Mouse (Mus musculus): ENCODE data around the gene Prcd. TPM values are rescaled to one million over a fixed set of nuclear protein-coding genes. Genes with fewer than 3 reads are reported as not detected.
A peak's percentile ranks its signal among the peaks of the same experiment; 100 is the strongest.
"Not testable (repeated sequence)": the region's sequence is repeated elsewhere in the genome, so short reads cannot be mapped to it uniquely, and the experiment has no call there.

The Prcd gene
- polyA plus RNA-seq (2016; fragmentation: Nextera tagmentation; extraction: Ambion mirVana): 0.45 and 0.63 TPM in 2 replicates

DNA sequence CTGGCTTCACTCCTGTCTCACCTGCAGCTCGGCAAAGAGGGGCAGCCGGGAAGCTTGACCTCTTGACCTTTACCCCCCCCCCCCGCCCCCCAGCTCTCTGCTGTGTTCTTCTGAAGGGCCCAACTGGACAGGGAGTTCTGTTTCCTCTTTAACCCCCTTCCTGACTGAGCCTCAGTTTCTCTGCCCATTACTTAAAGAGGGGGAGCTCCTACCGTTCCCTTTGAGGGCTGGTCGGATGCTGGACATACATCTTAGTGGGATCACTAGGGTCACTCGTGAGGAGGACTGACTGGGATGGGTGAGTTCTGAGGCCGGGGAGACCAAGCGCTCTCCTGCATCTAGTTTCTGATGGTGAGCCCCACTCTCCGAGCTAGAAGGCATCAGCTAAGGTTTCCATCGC, at the start of gene Prcd:
Gene Prcd, plus strand, starts transcription at position 301 of the 400 bp plus-strand sequence.
- peaks cover 48% of the 10 kb centered on the region for H3K4me1 ChIP-seq (replicated peaks)
- peaks cover 42% of the 10 kb centered on the region for H3K27me3 ChIP-seq
- WGBS: 3% methylated on average over 10 of the region's 10 CpGs
- no peaks in the 10 kb centered on the region for H3K36me3 ChIP-seq
- peak within 1 kb of the TSS; percentile 52 for H3K4me3 ChIP-seq (replicated peaks)
- H3K27ac ChIP-seq: no peak within 1 kb of the TSS
- H3K4me2 ChIP-seq: peak within 1 kb of the TSS; percentile 97
- no peak for ATAC-seq (ENCODE audit: insufficient number of reproducible peaks, insufficient read depth, low FRiP score, low TSS enrichment, low read depth)
- peak within 1 kb of the TSS; percentile 68 for H3K9ac ChIP-seq (replicated peaks)
- H3K9me3 ChIP-seq: no peaks in the 10 kb centered on the region

DNA sequence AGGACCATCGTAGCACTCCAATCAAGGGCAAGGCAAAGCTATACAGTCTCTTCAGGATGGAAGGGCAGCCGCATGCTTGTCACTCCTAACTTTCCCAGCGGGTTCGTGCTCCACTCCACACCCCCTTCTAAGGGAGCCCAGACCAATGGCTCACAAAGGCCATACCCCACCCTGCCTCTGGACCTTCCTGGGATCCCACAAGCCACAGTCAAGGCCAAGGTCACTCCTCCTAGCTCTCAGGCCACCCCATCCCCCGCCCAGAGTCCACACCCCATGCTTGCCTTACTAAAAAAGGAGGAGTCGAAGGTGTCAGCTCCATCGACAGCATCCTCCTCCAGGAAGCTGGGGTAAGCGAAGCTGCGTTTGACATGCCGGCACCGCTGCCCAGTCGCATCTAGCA, 49.2 kb upstream of the Prcd start:
- no peak for ATAC-seq (ENCODE audit: insufficient number of reproducible peaks, insufficient read depth, low FRiP score, low TSS enrichment, low read depth)
- no peak overlapping the region for H3K9ac ChIP-seq (replicated peaks)
- H3K27ac ChIP-seq: no peak overlapping the region
- H3K4me3 ChIP-seq (replicated peaks): no peak overlapping the region
- 88% methylated on average over 12 of the region's 12 CpGs for WGBS
- no peaks in the 10 kb centered on the region for H3K27me3 ChIP-seq
- H3K36me3 ChIP-seq: peaks cover 47% of the 10 kb centered on the region
- no peak overlapping the region for H3K4me2 ChIP-seq
- peaks cover 14% of the 10 kb centered on the region for H3K4me1 ChIP-seq (replicated peaks)
- H3K9me3 ChIP-seq: no peaks in the 10 kb centered on the region

GRCm38 (mm10) chr11:116607717-116608116, 45.6 kb upstream of the Prcd start:
- no peak for ATAC-seq (ENCODE audit: insufficient number of reproducible peaks, insufficient read depth, low FRiP score, low TSS enrichment, low read depth)
- no peak overlapping the region for H3K4me3 ChIP-seq (replicated peaks)
- peaks cover 23% of the 10 kb centered on the region for H3K36me3 ChIP-seq
- peaks cover 14% of the 10 kb centered on the region for H3K4me1 ChIP-seq (replicated peaks)
- WGBS: 83% methylated on average over 3 of the region's 3 CpGs
- no peaks in the 10 kb centered on the region for H3K27me3 ChIP-seq
- no peaks in the 10 kb centered on the region for H3K9me3 ChIP-seq
- no peak overlapping the region for H3K27ac ChIP-seq
- H3K9ac ChIP-seq (replicated peaks): no peak overlapping the region
- no peak overlapping the region for H3K4me2 ChIP-seq

GRCm38 (mm10) chr11:116609965-116610630, 43.2 kb upstream of the Prcd start:
- Histone ChIP-seq H3K9ac (replicated peaks) (no peak overlapping the region), H3K36me3 (0 out of 2 replicates have a peak, but pooled peaks cover 4% of the 10 kb centered on the region), H3K27ac (no peak overlapping the region), H3K4me2 (no peak overlapping the region), H3K4me3 (replicated peaks) (no peak overlapping the region), H3K27me3 (no peaks in the 10 kb centered on the region), H3K9me3 (no peaks in the 10 kb centered on the region), H3K4me1 (replicated peaks) (peaks cover 14% of the 10 kb centered on the region)
- ATAC-seq (ENCODE audit: insufficient number of reproducible peaks, insufficient read depth, low FRiP score, low TSS enrichment, low read depth): no peak
- 73% methylated on average over 15 of the region's 15 CpGs for WGBS

DNA sequence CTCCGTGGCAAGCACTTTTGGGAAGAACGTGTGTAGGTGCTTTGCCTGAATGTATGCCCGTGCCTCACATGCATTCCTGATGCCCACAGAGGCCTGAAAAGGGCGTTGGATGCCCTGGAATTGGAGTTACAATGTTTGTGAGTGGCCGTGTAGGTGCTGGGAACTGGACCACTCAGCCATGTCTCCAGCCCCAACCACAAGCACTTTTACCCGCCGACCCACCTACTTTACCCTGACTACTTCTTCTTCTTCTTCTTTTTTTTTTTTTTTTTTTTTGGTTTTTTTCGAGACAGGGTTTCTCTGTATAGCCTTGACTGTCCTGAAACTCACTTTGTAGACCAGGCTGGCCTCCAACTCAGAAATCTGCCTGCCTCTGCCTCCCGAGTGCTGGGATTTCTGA, 42.2 kb upstream of the Prcd start:
- H3K27me3 ChIP-seq; H3K4me3 ChIP-seq (replicated peaks); H3K9ac ChIP-seq (replicated peaks); ATAC-seq (ENCODE audit: insufficient number of reproducible peaks, insufficient read depth, low FRiP score, low TSS enrichment, low read depth); H3K27ac ChIP-seq; H3K9me3 ChIP-seq; H3K36me3 ChIP-seq; H3K4me2 ChIP-seq: not testable (repeated sequence)
- WGBS: 92% methylated on average over 8 of the region's 9 CpGs
- H3K4me1 ChIP-seq (replicated peaks): peaks cover 20% of the 10 kb centered on the region

DNA sequence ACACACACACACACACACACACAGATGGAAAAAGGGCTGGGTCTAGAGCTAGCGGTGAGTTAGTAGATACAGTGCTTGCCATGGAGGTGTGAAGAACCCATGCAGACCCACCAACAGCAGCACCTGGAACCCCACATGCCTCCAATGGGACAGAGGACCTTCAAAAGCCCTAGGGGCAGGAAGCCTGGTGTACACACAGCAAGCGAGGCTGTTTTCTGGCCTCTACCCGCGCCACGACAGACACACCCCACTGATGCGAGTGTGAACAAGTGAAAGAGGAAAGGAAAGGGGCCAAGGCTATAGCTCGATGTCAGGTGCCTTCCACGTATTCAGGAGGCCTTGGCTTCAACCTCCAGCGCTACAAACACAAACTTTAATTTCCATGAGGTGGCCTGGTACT, 41.5 kb upstream of the Prcd start:
- H3K4me2 ChIP-seq: no peak overlapping the region
- no peaks in the 10 kb centered on the region for H3K9me3 ChIP-seq
- no peak overlapping the region for H3K27ac ChIP-seq
- 92% methylated on average over 9 of the region's 9 CpGs for WGBS
- ATAC-seq (ENCODE audit: insufficient number of reproducible peaks, insufficient read depth, low FRiP score, low TSS enrichment, low read depth): no peak
- no peaks in the 10 kb centered on the region for H3K36me3 ChIP-seq
- H3K4me1 ChIP-seq (replicated peaks): peaks cover 20% of the 10 kb centered on the region
- no peak overlapping the region for H3K9ac ChIP-seq (replicated peaks)
- H3K27me3 ChIP-seq: no peaks in the 10 kb centered on the region
- no peak overlapping the region for H3K4me3 ChIP-seq (replicated peaks)

DNA sequence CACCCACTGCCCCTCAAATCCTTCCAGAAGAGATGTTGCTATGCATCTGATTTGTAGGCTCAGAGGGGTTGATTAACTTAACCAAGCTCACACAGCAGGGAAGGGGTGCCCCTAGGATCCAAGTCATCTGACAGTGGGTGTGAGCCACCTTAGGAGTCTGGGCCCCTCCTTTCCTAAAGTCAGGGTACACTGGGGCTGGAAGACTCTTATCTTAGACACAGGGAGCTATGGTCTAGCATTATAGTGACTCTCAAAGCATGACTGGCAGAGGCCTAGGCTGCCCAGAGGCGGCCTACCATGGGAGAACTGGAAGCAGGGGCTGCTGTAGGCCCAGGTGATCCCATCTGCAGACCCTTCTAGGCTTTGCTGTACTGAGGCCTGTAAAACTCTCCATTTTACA, 40.8 kb upstream of the Prcd start:
- Histone ChIP-seq H3K9me3 (no peaks in the 10 kb centered on the region), H3K4me1 (replicated peaks) (peaks cover 19% of the 10 kb centered on the region), H3K27me3 (no peaks in the 10 kb centered on the region), H3K4me3 (replicated peaks) (no peak overlapping the region), H3K27ac (no peak overlapping the region), H3K36me3 (no peaks in the 10 kb centered on the region), H3K9ac (replicated peaks) (no peak overlapping the region), H3K4me2 (no peak overlapping the region)
- WGBS: 91% methylated on average over 1 of the region's 1 CpGs
- ATAC-seq (ENCODE audit: insufficient number of reproducible peaks, insufficient read depth, low FRiP score, low TSS enrichment, low read depth): no peak

DNA sequence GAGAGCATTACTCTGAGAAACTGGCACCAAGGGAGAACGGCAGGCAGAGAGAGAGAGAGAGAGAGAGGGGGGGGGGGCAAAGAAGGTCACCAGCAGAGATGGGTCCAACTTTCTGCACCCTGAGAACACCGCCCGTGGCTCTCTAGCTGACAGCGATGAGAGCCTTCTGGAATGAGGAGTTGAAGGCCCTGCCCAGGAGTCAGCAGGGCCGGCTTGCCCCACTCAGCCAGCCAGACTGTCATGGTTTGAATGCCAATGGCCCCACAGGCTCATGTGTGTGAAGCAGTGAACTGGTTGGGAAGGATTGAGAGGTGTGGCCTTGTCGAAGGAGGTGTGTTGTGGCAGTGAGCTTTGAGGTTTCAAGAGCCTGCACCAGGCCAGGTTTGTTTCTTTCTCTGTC, 40.1 kb upstream of the Prcd start:
- no peaks in the 10 kb centered on the region for H3K36me3 ChIP-seq
- WGBS: 94% methylated on average over 6 of the region's 6 CpGs
- H3K4me2 ChIP-seq: no peak overlapping the region
- peaks cover 25% of the 10 kb centered on the region for H3K4me1 ChIP-seq (replicated peaks)
- no peak for ATAC-seq (ENCODE audit: insufficient number of reproducible peaks, insufficient read depth, low FRiP score, low TSS enrichment, low read depth)
- no peak overlapping the region for H3K27ac ChIP-seq
- H3K9ac ChIP-seq (replicated peaks): no peak overlapping the region
- H3K9me3 ChIP-seq: no peaks in the 10 kb centered on the region
- H3K27me3 ChIP-seq: 0 out of 2 replicates have a peak, but pooled peaks cover 5% of the 10 kb centered on the region
- H3K4me3 ChIP-seq (replicated peaks): no peak overlapping the region

DNA sequence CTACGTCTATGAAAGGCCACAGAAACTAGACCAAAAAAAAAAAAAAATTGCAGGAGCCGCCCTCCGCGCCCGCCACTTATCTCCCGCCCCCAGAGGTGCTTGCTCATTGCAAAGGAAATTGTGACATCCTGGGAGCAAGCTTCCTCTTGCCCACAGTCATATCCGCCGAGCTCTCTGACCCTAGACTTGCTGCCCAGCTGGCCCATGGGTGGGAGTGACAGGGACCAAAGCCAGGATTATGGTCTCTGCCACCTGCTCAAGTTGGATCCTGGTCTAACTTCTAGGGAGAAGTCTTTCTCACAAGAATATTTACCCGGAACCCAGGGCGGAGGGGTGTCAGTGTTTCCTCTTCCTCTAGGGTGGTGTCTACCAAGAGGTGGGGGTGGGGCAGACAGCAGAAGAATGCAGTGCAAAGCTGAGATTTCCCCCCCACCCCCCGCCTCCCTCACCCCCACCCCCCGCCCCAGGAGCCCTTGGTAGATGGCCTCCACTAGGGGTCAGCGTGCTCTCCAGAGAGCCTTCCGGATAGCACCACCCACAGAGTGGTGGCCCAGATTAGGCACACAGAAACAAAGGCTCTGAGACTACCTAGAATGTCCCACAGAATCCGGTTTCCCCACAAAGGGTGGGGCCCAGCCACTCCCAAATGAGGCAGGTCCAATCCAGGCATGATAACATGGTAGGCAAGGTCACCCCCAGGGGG, 37.4 kb upstream of the Prcd start:
- WGBS: 58% methylated on average over 15 of the region's 15 CpGs
- ATAC-seq (ENCODE audit: insufficient number of reproducible peaks, insufficient read depth, low FRiP score, low TSS enrichment, low read depth): no peak

GRCm38 (mm10) chr11:116616438-116617118, 36.8 kb upstream of the Prcd start:
- Histone ChIP-seq H3K27ac (no peak overlapping the region), H3K4me3 (replicated peaks) (no peak overlapping the region), H3K4me1 (replicated peaks) (peaks cover 57% of the 10 kb centered on the region), H3K9ac (replicated peaks) (no peak overlapping the region), H3K9me3 (no peaks in the 10 kb centered on the region), H3K36me3 (no peaks in the 10 kb centered on the region), H3K27me3 (0 out of 2 replicates have a peak, but pooled peaks cover 5% of the 10 kb centered on the region), H3K4me2 (no peak overlapping the region)
- no peak for ATAC-seq (ENCODE audit: insufficient number of reproducible peaks, insufficient read depth, low FRiP score, low TSS enrichment, low read depth)
- WGBS: 60% methylated on average over 10 of the region's 10 CpGs

More for the DNA sequence above, 37.4 kb upstream of the Prcd start:
- Histone ChIP-seq H3K9me3 (no peaks in the 10 kb centered on the region), H3K36me3 (no peaks in the 10 kb centered on the region), H3K4me1 (replicated peaks) (peaks cover 50% of the 10 kb centered on the region), H3K4me3 (replicated peaks) (no peak overlapping the region), H3K4me2 (no peak overlapping the region), H3K9ac (replicated peaks) (no peak overlapping the region), H3K27ac (0 out of 2 replicates have a peak overlapping the region, but pooled peaks have one; percentile 17), H3K27me3 (0 out of 2 replicates have a peak, but pooled peaks cover 5% of the 10 kb centered on the region)

DNA sequence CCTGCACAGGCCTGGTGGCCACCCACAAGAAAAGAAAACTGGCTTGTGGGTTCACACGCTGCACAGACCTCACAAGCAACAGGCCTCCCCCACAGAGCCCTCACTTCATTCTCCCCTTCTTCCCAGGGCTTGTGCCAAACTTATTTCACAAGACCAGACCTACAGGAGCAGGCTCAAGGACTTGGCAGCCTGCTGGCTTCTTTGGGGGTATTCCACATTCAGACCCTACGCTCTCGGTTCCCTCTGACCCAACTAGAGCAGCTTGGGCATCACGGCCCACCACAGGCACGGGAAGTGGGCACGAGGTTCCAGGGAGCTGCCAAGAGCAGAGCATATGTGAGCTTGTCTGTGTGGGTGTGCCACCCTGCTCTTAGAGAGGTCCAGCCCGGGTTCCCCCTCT, 35.7 kb upstream of the Prcd start:
- Histone ChIP-seq H3K9ac (replicated peaks) (no peak overlapping the region), H3K36me3 (no peaks in the 10 kb centered on the region), H3K4me3 (replicated peaks) (no peak overlapping the region), H3K27ac (0 out of 2 replicates have a peak overlapping the region, but pooled peaks have one; percentile 2), H3K9me3 (no peaks in the 10 kb centered on the region), H3K4me1 (replicated peaks) (peaks cover 67% of the 10 kb centered on the region), H3K27me3 (0 out of 2 replicates have a peak, but pooled peaks cover 5% of the 10 kb centered on the region), H3K4me2 (no peak overlapping the region)
- no peak for ATAC-seq (ENCODE audit: insufficient number of reproducible peaks, insufficient read depth, low FRiP score, low TSS enrichment, low read depth)
- 90% methylated on average over 7 of the region's 7 CpGs for WGBS

Data from limb, embryonic 12.5 days (tissue).